In genomic region chr13:30418611-30419010, GRCm38 (mm10) we compare ENCODE assay signal across 14 mouse cellular contexts.
DNase-seq lines count a peak whose midpoint lies in the region.
"Had no signal": no experiment of that assay in that cellular context is flagged by ENCODE, and none has a peak within 500 bp of the region (broad histone marks: within the 10 kb centered on the region; RNA-seq: fewer than 3 reads in every experiment).

No protein-coding gene starts in this region.

- peak; percentile 10 for DNase-seq in gastrocnemius, postnatal 14 days
- DNase-seq in gastrocnemius, postnatal 10 days = no peak
- peak; percentile 45 to 46 for DNase-seq in heart, adult 9 months (ENCODE audit: low spot score in 2 of 2)
- DNase-seq in heart, postnatal 4 days = no peak
- DNase-seq in NIH3T3 (ENCODE audit: low read depth) = peak; percentile 34
- DNase-seq in heart, postnatal 14 days = peak; percentile 5 to 24
- DNase-seq in frontal cortex, postnatal 10 days (ENCODE audit: low spot score in 2 of 2) = no peak
- DNase-seq in cerebellum, adult 9-11 months = no peak
- DNase-seq: adrenal gland, postnatal 25 days; B cell, adult 2 months; cerebellum, adult 2 months; cerebellum, postnatal 25 days; forebrain, postnatal 0 days; kidney, adult 8-10 months had no signal

- intact Hi-C loops in gastrocnemius, postnatal 14 days (cut with DNase I; ENCODE audit: low total_unique reads) = no loop called here
- intact Hi-C loops in heart, postnatal 14 days (cut with DNase I) = no loop called here

Comparison
In these comparisons a context has a peak if more than half of its experiments do, and no peak if none do; other contexts are left out.
1. DNase-seq: peak in gastrocnemius, postnatal 14 days (single experiment), heart, adult 9 months (2 of 2), NIH3T3 (single experiment) and heart, postnatal 14 days (2 of 2); none in gastrocnemius, postnatal 10 days (single experiment), heart, postnatal 4 days (single experiment), frontal cortex, postnatal 10 days (0 of 2) and cerebellum, adult 9-11 months (single experiment).